Mouse (Mus musculus) C2C12 (cell line): ENCODE data around the gene A430078G23Rik.

Source experiments
- CEBPB ChIP-seq: IDR thresholded peaks from one replicate; pipeline ENCODE4 v1.6.1; 2011; ENCODE audit warnings: low read depth, mild to moderate bottlenecking, control low read depth, moderate library complexity
- CTCF ChIP-seq: IDR thresholded peaks from one replicate; pipeline ENCODE4 v1.5.1; 2011; ENCODE audit not compliant: control insufficient read depth, insufficient read depth, insufficient read length
- MAX ChIP-seq: IDR thresholded peaks from one replicate; pipeline ENCODE4 v1.6.1; 2011; ENCODE audit warnings: mild to moderate bottlenecking, control low read depth
- MYOD1 ChIP-seq: IDR thresholded peaks from one replicate; pipeline ENCODE4 v1.6.1; 2011; ENCODE audit warnings: low read depth; ENCODE audit not compliant: control insufficient read depth, insufficient read length
- USF1 ChIP-seq: IDR thresholded peaks from one replicate; pipeline ENCODE4 v1.6.1; 2011; ENCODE audit warnings: low read depth, mild to moderate bottlenecking, control low read depth, moderate library complexity

- TF ChIP-seq MAX = no peak
- no peak for TF ChIP-seq CTCF
- TF ChIP-seq USF1 = no peak
- no peak for TF ChIP-seq MYOD1
- TF ChIP-seq CEBPB = no peak
Measured at GRCm38 (mm10) chr8:3439510-3439909, 86.3 kb downstream of the A430078G23Rik start.
